Mouse (Mus musculus) kidney, adult 9 months (tissue): ENCODE data around the gene Ubald2.
A peak's percentile ranks its signal among the peaks of the same experiment; 100 is the strongest.
"Not testable (repeated sequence)": the region's sequence is repeated elsewhere in the genome, so short reads cannot be mapped to it uniquely, and the experiment has no call there.

ENCODE experiments used
- DNase-seq: peaks from one replicate; pipeline ENCODE4 v3.0.0; 2022

Gene Ubald2

GRCm38 (mm10) chr11:116433356-116434286 is at the start of gene Ubald2:
Gene Ubald2, plus strand, starts transcription at chr11:116434094.
- peak; percentile 100 for DNase-seq

GRCm38 (mm10) chr11:116384171-116384570 is 49.7 kb upstream of the Ubald2 start:
- DNase-seq = no peak

DNA sequence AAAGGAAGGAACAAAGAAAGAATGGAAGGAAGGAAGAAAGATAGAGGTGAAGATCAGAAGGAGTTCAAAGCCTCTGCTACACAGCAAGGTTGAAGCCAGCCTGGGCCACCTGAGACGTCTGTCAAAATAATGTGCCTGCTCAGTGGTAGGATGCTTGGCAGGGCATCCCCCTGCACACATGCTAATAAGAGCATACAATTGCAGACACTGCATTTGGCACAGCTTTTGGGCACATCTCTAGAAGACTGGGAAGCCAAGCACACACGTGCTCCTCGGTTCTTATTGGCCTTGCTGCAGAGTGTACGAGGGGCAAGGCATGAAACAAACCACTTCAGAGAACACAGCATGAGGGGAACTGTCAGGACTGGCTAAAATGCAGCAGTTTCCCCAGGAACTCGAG is 47.9 kb upstream of the Ubald2 start:
- DNase-seq = no peak

GRCm38 (mm10) chr11:116387086-116388071 is 46.5 kb upstream of the Ubald2 start:
- peak; percentile 45 for DNase-seq

DNA sequence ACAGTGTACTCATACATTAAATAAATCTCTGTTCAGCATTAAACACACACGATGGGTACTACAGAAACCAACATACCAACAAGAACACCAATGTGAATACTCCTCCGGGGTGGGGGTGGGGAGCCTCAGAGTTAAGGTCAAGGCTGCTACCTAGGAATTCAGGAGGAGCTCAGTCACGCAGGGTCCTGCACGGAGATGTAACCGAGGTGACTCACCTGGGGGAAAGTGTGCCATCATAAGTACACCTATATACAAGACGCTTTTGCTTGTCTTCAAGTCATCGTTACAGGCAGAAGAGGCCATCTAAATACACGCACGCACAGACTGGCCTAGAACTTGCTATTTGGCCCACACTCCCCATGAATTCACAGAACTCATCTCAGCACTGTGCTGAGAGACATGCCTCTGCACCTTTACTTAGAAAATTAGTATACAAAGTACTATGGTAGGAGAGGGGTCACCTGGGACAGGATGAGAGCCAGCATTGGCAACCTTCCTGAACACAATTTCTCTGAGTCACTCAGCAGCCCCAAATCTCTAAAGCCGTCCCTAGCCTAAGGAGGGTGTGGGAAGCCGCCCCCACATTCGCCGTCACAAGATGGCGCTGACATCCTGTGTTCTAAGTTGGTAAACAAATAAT is 44.9 kb upstream of the Ubald2 start:
- DNase-seq = peak; percentile 70

- DNase-seq = no peak
Observed at GRCm38 (mm10) chr11:116394769-116395168, 39.1 kb upstream of the Ubald2 start.

- DNase-seq = no peak
Observed at GRCm38 (mm10) chr11:116396276-116396933, 37.5 kb upstream of the Ubald2 start.

DNA sequence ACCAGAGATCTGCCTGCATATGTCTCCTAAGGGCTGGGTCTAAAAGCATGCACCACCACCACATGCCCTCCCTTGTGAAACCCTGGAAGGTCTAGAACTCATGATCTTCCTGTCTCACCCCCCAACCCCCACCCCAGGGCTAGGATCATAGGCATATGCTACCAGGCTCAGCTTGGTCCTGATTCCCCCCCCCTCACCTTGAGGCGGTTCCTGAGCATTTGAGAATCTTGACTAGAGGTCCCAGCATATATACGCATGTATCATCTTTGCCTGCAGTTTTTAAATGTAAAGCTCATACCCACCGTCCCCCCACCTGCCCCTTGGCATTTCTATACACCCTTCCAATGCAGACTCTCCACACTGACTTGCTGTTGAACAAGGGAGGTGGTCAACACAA is 37.0 kb upstream of the Ubald2 start:
- no peak for DNase-seq

DNA sequence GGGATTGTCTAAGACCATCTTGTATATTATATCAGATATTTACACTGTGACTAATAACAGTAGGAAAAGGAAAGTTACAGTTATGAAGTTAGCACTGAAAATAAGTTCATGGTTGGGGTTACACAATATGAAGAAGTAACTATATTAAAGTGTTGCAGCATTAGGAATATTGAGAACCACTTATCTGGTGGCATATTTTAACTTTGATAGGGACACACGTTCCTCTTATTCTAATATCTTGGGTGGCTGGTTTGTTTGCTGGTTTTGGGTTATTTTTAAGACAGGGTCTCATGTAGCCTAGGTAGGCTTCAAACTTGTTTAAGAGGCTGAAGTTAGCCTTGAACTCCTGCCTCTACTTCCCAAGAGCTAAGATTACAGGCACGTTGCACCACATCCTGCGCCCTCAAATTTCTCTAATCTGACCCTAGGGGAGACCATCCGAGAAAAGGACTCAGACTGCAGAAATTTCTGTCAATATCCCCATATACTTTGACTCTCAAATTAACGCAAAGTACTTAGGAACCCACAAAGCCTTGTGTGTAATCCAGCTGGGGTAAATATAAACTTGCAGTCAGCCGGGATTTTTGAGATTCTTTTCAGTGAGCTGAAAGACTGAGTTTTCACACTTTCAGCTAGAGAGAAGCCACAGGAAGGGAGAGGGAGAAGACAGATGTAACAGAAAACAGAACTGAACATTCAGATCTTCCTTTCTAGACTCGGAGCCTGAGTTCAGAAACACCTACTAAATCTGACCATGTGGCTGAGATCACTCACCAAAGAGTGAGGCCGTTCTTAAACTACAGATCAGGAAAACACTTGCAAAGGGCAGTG is 36.2 kb upstream of the Ubald2 start:
- no peak for DNase-seq

- no peak for DNase-seq
Observed at GRCm38 (mm10) chr11:116398348-116398677, 35.6 kb upstream of the Ubald2 start.

DNA sequence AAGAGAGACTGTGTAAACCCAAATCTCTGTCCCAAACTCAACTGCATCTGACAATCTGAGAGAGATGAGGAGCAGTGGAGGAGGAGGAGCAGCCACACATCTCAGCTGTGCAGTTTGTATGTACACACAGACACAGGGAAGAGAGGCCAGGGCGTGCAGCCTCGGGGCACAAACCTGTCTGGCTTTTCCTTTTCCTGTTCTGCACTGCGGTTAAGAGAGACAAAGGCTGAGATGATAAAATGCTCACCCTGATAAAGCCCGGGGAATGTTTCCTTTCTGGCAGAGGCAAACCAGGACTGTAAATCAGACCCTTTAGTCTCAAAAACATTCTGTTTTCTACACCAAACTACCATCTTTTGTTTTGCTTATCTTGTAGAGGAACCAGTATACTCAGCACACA is 33.3 kb upstream of the Ubald2 start:
- no peak for DNase-seq

GRCm38 (mm10) chr11:116405601-116406000 is 28.3 kb upstream of the Ubald2 start:
- DNase-seq = no peak

GRCm38 (mm10) chr11:116406231-116406728 is 27.6 kb upstream of the Ubald2 start:
- no peak for DNase-seq

GRCm38 (mm10) chr11:116409008-116409407 is 24.9 kb upstream of the Ubald2 start:
- no peak for DNase-seq

- not testable (repeated sequence) for DNase-seq
Observed at GRCm38 (mm10) chr11:116410415-116410814, 23.5 kb upstream of the Ubald2 start.

DNA sequence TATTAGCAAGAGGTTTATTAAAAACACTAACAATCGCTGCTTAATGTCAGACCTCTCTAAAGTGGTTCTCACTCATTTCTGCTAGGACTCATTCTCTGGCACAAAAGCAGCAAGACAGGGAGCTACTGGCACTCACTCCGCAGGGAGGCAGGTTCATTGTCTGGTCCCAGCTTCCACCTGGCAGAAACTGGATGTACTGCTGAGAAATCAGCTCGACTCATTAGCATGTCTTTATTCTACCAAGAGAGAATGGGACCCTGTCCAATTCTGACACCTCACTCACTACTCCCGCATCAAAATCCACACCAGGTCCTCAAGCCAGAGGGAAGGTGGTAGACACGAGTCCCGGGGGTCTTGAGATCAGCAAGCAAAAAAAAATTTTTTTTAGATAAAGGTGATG is 22.3 kb upstream of the Ubald2 start:
- no peak for DNase-seq

DNA sequence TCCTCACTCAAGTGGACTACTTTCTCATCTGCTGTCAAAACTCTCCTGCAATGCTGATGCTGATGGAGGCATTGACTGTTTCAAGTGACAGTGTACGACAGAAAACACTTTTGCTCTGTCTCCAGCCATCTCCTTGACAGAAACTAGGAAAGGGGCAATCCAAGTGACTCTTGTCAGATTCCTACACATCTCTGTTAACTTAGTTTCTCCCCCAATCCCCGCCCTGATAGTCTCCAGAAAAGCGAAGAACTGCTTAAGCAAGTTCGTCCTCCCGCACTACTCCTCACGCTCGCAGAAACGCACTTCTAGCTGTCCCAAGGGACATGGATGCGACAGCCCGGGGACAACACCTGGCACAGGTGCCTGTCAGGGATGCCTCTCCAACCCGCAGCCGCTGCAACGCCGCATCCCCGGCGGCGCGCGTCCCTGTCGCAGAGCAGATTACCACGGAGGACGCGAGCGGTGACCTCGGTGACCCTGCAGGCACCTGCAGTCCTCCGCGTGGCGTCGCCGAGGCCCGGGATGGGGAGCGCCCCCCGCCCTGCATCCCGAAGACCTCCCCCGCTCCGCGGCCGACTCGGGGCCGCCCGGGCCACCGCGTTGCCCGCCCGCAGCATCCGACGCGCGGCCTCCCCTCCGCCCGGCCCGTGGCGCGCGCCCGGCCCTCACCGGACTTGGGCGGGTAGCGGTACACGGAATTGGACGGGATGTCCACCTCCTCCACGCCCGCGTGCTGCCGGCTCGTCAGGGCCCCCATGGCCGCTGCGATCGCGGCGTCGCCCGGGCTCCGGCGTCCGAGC is 21.7 kb upstream of the Ubald2 start:
- DNase-seq = no peak

GRCm38 (mm10) chr11:116412904-116413630 is 20.8 kb upstream of the Ubald2 start, which contains the start of gene Rnf157:
Gene Rnf157, minus strand, starts transcription at chr11:116413032.
- DNase-seq = peak; percentile 60

GRCm38 (mm10) chr11:116413631-116414022 is 20.3 kb upstream of the Ubald2 start:
- DNase-seq = no peak
